Mouse (Mus musculus) ES-CJ7 (cell line): ENCODE data around the gene Cd200r3.

Source experiments
- DNase-seq: peaks from one replicate; pipeline ENCODE4 v3.0.0; 2011; ENCODE audit warnings: low read depth, low spot score

Gene Cd200r3

DNA sequence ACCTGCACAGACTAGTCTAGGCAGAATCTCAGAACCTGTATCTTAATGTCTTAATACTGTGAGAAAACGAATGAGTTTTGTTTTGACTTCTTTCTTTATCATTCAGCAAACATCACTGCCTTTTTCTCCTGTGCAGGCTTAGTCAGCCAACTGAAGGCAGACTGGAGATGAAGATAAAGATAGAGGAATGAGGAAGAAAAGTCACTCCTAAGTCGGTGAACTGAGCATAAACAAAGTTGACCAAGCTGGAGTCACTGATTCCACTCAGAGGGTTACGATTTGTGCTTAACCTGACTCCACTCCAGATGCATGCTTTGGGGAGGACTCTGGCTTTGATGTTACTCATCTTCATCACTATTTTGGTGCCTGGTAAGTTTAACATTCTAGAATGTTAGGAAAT is at the start of gene Cd200r3:
TSS of gene Cd200r3 (plus strand) at position 211 of the 400 bp plus-strand sequence.
- DNase-seq, result no peak

DNA sequence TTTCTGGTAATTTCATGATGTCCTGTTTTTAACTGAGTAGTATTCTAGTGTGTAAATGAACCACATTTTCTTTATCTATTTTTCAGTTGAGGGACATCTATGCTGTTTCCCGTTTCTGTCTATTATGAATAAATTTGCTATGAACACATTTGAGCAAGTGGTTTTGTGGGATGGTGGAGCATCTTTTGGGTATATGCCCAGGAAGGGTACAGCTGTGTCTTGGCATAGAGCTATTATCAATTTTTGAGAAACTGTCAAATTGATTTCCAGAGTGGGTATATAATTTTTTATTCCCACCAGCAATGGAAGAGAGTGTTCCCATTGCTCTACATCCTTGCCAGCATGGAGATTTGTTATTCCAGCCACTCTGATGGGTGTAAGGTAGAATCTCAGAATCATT is 11.5 kb upstream of the Cd200r3 start:
- no peak for DNase-seq

DNA sequence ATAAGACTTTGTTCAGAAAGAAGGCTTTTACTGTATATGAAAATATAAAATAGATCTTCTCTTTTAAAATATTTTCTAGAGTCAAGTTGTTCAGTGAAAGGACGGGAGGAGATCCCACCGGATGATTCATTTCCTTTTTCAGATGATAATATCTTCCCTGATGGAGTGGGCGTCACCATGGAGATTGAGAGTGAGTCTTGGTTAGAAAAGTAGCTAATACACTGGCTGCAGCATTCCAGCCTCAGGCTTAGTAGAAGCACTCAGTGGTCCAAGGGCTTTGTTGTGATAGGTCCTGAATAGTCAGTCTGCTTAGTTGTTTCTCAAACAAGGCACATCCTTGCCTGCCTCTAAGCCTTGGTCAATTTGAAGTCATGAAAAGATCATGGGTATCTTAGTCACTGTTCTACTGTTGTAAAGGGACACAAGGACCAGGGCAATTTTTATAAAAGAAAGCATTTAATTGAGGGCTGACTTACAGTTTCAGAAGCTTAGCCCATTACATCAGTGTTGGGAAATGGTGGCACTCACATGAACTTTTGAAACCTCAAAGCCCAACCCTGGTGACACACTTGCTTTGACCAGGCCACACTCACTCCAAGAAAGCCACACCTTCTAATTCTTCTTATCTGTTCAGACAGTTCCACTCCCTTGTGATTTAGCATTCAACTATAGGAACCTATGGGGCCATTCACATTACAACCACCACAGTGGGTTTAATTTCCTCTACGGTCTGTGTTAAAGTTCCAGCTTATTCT is 8.1 kb downstream of the Cd200r3 start:
- DNase-seq, result no peak

DNA sequence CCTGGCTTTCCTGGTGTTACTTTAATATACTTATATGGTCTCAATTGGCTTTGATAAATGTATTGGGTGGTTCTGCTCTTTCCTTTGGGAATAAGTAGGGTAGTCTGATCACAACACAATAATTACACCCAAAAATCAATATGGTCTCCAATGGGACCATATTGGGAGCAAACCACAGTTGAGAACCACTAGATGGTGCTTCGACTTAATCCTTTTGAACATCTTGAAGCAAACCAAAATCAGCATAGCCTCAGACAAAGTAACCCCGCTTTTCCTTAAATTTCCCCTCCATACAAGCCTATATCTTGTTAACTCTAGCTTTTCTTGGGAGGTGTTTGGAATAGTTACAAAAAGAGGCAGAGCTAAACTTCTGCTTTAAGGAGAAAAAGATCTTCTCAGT is 18.8 kb downstream of the Cd200r3 start:
- DNase-seq, result no peak

- DNase-seq, result no peak
Measured at GRCm38 (mm10) chr16:44962777-44963176, 19.3 kb downstream of the Cd200r3 start.

GRCm38 (mm10) chr16:44964526-44965374 is 21.3 kb downstream of the Cd200r3 start:
- DNase-seq, result no peak

DNA sequence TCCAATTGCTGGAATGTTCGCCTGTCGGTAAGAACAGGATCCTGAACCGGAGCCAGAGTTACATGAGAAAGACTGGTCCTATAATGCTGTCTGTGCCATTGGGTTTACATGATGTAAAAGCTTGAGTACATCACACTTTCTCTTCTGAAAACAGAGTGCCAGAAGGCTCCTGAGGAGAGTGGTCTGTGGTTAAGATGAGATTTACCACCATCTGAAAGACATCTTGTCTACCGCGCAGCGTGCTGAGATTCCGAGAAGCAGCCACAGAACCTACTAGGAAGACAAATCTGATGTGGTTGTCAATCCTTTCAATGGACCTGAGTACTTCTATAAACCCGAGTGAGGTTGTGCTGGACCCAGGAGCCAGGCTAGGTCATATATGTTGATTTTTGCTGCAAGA is 21.9 kb downstream of the Cd200r3 start:
- no peak for DNase-seq

GRCm38 (mm10) chr16:44965890-44966289 is 22.4 kb downstream of the Cd200r3 start:
- no peak for DNase-seq

DNA sequence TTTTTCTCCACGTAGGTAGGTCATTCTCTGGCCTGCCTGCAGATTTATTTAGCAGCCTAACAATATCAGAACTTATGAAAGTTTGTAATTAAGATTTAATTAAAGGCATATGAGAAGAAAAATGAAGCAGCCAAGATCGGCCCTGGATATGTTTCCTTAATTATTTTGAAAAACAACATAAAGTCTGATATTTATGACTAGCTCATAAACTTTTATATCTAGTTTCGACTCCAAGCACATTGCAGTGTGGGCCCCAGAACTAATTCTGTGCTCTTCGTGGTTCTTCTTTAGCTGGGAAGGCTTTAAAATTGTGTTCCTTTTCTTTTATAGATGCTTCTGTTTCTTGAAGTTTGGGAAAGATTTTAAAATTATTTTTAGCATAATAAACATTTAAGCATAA is 23.4 kb downstream of the Cd200r3 start:
- DNase-seq, result no peak

DNA sequence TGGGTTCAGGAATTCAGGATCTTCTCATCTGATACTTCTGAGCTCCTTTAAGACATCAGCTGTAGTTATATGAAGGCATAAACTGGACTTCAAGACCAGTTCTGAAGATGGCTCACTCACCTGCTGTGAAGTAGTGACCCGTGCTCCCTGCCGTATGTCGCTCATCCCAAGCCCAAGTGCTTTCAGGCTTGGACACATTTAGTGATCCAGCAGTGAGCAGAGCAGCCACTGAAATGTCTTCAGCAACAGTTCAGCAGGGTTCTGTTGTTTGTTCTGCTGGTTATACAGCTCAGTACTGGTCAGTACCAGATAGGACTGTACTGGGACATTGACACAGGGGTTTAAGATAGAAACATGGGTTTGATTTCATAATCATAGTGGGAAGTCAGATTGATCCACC is 24.6 kb downstream of the Cd200r3 start:
- DNase-seq, result no peak

- no peak for DNase-seq
Measured at GRCm38 (mm10) chr16:44970925-44971324, 27.4 kb downstream of the Cd200r3 start.

GRCm38 (mm10) chr16:44974042-44974441 is 30.6 kb downstream of the Cd200r3 start:
- no peak for DNase-seq

- no peak for DNase-seq
Measured at GRCm38 (mm10) chr16:44976081-44976480, 32.6 kb downstream of the Cd200r3 start.

DNA sequence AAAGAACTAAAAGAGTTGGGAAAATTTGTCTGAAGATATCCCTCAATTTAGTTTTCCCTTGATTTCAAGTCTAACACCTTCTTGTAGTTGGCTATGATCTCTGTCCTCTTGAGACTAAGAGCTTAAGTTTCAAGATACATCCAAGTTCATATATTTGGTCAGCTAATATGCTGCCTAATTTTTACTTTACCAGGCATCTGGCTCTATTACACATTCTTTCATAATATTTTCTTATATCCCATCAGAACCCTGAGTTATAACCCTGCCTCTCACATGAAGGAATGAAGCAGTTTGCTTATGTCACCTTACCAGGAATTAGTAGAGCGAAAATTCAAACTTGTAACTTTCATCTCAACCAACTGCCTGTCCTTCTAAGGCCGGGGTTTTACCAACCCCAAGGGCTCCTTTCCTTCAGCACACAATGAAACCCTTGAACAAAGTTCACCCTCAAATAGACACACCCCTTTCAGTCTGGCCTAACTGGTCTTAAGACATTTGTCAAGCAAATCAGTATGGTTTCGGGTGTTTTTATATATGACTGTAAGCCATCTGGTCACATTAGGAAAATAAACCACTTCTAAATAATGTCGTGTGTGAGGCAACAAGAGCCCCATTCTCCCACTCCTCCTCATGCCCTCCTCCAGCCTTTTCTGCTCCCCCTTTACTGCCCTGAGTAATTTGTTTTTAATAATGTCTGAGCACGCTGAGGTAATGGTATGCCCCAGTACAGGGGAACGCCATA is 33.6 kb downstream of the Cd200r3 start:
- DNase-seq, result no peak

DNA sequence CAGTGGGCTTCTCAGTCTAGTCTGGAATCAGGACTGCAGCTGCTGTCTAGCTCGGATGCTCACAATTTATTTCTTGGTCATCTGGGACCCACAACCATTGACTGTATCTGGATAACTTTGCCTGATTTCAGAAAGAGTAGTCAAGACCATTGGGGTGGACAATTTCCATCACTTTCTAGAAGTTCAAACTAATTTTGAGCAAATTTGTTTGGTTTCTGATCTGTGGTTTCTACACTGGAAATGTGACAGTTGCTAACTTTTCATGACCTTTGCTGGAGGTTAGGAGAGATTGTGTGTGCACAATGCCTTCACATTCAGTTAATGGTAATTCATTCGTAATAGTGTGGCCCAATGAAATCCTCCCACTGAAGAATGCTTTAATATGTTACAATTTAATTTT is 34.7 kb downstream of the Cd200r3 start:
- no peak for DNase-seq

DNA sequence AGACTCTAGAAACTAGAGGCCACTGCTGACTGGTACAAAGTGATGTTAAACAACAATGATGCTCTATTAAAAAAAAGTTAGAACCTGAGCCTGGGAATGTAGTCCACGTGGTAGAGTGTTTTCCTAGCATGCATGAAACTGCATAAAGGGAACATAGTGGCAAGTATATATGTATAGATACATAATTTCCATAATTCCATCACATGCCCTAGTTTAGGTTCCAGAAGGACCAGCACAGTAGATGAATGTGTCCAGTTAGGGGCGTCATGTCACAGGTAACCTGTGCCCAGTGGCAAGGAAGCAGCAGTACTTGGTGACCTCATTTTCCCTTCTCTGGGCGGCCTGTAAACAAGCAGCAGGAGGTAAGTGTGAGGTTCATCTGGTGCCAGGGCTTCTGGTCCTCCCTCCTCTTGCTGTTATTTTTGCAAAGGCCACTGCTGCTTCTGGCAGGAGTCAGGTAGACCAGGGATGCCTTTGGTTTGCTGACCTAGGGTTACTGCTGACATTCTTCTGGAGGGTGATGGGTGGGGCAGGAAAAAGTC is 35.9 kb downstream of the Cd200r3 start:
- no peak for DNase-seq

- DNase-seq, result no peak
Measured at GRCm38 (mm10) chr16:44982972-44983371, 39.5 kb downstream of the Cd200r3 start.

DNA sequence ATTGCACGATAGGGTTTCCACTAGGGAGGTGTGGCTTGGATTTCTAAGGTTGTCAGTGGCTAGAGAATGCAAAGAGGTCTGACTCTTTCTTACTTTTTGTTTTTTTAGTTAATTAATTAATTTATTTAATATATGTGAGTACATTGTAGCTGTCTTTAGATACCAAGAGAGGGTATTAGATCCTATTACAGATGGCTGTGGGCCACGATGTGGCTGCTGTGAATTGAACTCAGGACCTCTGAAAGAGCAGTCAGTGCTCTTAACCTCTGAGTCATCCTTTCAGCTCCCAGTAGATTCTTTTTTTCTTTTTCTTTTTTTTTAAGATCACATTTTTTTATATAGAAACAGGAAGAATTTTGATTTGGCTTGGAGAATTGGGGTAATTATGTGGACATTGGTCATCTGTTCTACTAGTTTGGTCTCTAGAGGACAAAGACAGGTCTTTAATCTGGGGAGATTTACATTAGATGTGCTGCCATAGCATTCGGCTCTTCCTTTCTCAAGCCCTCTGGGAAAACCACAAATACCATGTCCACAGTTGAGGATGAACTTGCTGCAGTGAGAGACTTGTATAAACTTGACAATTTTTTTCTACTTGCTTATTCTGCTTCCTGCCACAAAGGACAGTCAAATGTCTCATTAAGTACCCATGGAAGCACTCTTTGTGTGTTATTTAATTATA is 40.0 kb downstream of the Cd200r3 start:
- DNase-seq, result no peak

- DNase-seq, result no peak
Measured at GRCm38 (mm10) chr16:44984111-44984510, 40.6 kb downstream of the Cd200r3 start.

GRCm38 (mm10) chr16:44984925-44985324 is 41.4 kb downstream of the Cd200r3 start:
- DNase-seq, result no peak

DNA sequence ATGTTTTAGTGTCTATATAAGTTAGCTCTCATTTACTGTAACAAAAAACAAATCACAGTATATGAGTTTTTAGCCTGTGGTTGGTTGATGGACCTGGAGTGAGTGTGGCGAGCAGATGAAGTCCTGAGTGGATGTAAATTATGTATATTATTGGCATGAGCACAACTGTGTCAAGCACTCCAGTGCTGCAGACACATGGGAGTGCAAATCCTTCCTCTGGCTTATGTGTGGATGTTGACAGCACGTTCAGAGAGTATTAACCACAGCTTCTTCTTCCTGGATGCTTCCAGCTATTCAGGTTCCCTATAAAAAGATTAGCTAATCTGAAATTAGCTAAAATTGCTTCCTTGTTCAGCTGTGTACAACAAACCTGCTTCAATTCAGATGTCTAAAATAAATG is 42.6 kb downstream of the Cd200r3 start:
- DNase-seq, result no peak
